Comparison of ENCODE assay signal across 15 mouse cellular contexts in the genomic region with DNA sequence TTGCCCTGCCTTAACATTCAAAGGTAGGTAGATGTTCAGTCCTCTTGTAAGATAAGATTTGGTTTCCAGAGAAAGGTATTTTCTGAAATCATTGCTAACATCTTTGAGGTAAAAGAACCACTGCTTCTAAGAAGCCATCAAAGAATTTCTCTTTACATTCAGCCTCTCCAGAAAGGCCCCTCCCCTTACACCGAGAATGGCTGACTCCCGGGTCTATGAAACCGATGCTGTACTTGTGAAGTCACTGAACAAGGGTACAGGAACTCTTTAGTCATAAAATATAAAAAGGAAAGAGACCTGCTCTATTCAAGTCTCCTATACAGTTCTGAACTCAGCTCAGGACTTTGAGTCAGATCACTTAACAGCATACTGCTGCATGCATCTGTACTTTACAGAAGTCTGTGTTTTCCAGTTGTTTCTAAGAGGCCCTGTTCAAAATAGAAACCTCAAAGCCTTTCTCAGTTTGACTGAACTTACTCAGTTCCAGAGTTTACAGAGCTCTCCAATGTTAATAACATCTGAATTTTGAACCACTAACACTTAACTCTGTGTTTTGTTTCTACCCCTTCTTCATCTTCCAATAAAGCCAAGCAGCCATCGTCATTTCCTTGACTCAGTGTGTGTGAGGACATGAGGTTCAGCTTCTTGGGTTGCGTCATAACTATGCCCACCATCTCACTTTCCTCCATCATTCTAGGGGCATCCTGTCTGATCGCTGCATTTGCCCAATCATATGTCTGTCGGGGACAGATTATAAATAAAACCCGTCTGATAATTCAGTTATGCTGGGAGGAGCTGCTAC.
DNase-seq lines count a peak whose midpoint lies in the region; ATAC-seq lines count a peak whose summit lies in the region.
"Had no signal": no experiment of that assay in that cellular context is flagged by ENCODE, and none has a peak within 500 bp of the region (broad histone marks: within the 10 kb centered on the region; RNA-seq: fewer than 3 reads in every experiment).

No protein-coding gene starts in this region.

- no peak overlapping the region for H3K9ac ChIP-seq in heart, embryonic 13.5 days
- H3K9ac ChIP-seq in lung, embryonic 16.5 days (ENCODE audit: low read length) = no peak overlapping the region
- H3K9ac ChIP-seq: intestine, embryonic 15.5 days; lung, embryonic 14.5 days; neural tube, embryonic 12.5 days had no signal

- H3K4me2 ChIP-seq in heart, embryonic 13.5 days = no peak overlapping the region
- no peak overlapping the region for H3K4me2 ChIP-seq in lung, embryonic 16.5 days (ENCODE audit: low read depth, low read length)
- H3K4me2 ChIP-seq: intestine, embryonic 15.5 days; lung, embryonic 14.5 days; neural tube, embryonic 12.5 days had no signal

- H3K27ac ChIP-seq in heart, embryonic 13.5 days (replicated peaks) = 0 out of 2 replicates have a peak overlapping the region, but pooled peaks have one; percentile 12
- H3K27ac ChIP-seq in lung, embryonic 16.5 days (ENCODE audit: low read length) = peak overlapping the region; percentile 24
- H3K27ac ChIP-seq: intestine, embryonic 15.5 days; neural tube, embryonic 12.5 days had no signal

- WGBS in heart, embryonic 13.5 days = 69% methylated on average over 8 of the region's 8 CpGs
- whole genome bisulfite sequencing in lung, embryonic 16.5 days = 63% methylated on average over 8 of the region's 8 CpGs

- H3K4me1 ChIP-seq in heart, embryonic 13.5 days = peaks cover 37% of the 10 kb centered on the region
- peaks cover 8% of the 10 kb centered on the region for H3K4me1 ChIP-seq in lung, embryonic 16.5 days (replicated peaks; ENCODE audit: control insufficient read depth, insufficient read depth, low read length)
- H3K4me1 ChIP-seq: intestine, embryonic 15.5 days had no signal

- DNase-seq in heart, adult 8-10 months (ENCODE audit: low spot score) = no peak
- no peak for DNase-seq in lung, adult 18-20 months
- peak; percentile 44 for DNase-seq in CD4-positive, CD25-positive, alpha-beta regulatory T cell, adult 2 months (ENCODE audit: low read depth, low spot score)
- peak; percentile 56 for DNase-seq in induced T-regulatory cell, adult 2 months (ENCODE audit: low read depth)
- DNase-seq in adrenal gland, postnatal 4 days (ENCODE audit: low spot score in 2 of 2) = no peak
- no peak for DNase-seq in cerebellum, postnatal 36 days
- DNase-seq: adrenal gland, postnatal 25 days; cerebellum, adult 9-11 months; lung, embryonic 14.5 days; right cerebral cortex, postnatal 14 days had no signal

- H3K9me3 ChIP-seq in heart, embryonic 13.5 days = no peaks in the 10 kb centered on the region
- H3K9me3 ChIP-seq in lung, embryonic 16.5 days (ENCODE audit: control insufficient read depth, low read length) = no peaks in the 10 kb centered on the region
- H3K9me3 ChIP-seq: intestine, embryonic 15.5 days; neural tube, embryonic 12.5 days had no signal

- H3K36me3 ChIP-seq in heart, embryonic 13.5 days = peaks cover 6% of the 10 kb centered on the region; the same call in 1 of the 2 replicates
- no peaks in the 10 kb centered on the region; the same call in 1 of the 2 replicates for H3K36me3 ChIP-seq in lung, embryonic 16.5 days (ENCODE audit: control insufficient read depth, insufficient read depth, low read length)
- H3K36me3 ChIP-seq: intestine, embryonic 15.5 days; neural tube, embryonic 12.5 days had no signal

- ATAC-seq in heart, embryonic 13.5 days (ENCODE audit: extremely low read depth, insufficient number of reproducible peaks, low FRiP score, low TSS enrichment) = no peak
- no peak for ATAC-seq in lung, embryonic 16.5 days (ENCODE audit: low read depth)
- ATAC-seq: intestine, embryonic 15.5 days; midbrain, embryonic 16.5 days had no signal

- H3K4me3 ChIP-seq in heart, embryonic 13.5 days = no peak overlapping the region
- no peak overlapping the region for H3K4me3 ChIP-seq in lung, embryonic 16.5 days (ENCODE audit: low read length)
- H3K4me3 ChIP-seq: intestine, embryonic 15.5 days; neural tube, embryonic 12.5 days had no signal

- no peaks in the 10 kb centered on the region for H3K27me3 ChIP-seq in heart, embryonic 13.5 days (replicated peaks)
- H3K27me3 ChIP-seq in lung, embryonic 16.5 days (ENCODE audit: control insufficient read depth, insufficient read depth, low read depth, low read length) = no peaks in the 10 kb centered on the region
- H3K27me3 ChIP-seq: intestine, embryonic 15.5 days; neural tube, embryonic 12.5 days had no signal

Comparison
In these comparisons a context has a peak if more than half of its experiments do, and no peak if none do; other contexts are left out.
1. DNase-seq: peak in CD4-positive, CD25-positive, alpha-beta regulatory T cell, adult 2 months (single experiment) and induced T-regulatory cell, adult 2 months (single experiment); none in heart, adult 8-10 months (single experiment), lung, adult 18-20 months (0 of 2), adrenal gland, postnatal 4 days (0 of 2) and cerebellum, postnatal 36 days (0 of 2).